ENCODE assay signal across 8 mouse cellular contexts in the genomic region with DNA sequence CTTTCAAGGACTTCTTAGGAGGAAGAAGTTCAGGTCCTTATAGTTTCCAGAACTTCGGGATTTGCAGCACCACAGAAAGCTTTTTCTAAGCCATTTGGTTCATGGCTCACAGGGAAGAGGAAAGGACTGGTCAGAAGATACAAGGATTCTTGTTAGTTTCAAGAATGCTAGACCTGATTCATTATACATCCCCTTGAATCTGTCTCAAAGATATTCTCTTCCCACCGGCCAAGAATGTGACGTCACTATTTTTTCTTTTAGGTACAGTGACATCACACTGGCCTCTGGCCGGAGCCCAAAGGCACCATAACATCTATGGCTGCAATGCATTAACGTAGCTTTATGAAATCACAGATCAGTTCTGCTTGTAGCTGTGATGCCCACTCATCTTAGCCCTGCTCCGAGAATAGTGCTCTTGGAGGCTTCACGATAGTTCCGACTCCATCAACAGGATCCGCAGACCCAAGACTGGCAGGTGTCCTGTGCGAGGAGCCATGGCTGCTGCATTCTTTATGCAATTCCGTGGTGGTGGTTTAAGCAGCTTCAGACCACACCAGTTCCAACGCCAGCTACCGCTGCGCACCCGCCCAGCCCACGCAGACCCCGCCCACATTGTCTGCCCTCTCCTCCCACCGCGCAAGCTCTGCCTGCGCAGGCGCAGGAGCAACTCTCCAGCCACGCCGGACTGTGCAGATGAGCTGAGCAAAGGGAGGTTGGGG. TPM values are rescaled to one million over a fixed set of nuclear protein-coding genes. Genes with fewer than 3 reads are reported as not detected.
A peak's percentile ranks its signal among the peaks of the same experiment; 100 is the strongest.
DNase-seq lines count a peak whose midpoint lies in the region; ATAC-seq and TF ChIP-seq lines count a peak whose summit lies in the region.

No protein-coding gene starts in this region.

- ATAC-seq in intestine, postnatal 0 days: peak; percentile 81
- peak; percentile 61 for ATAC-seq in liver, postnatal 0 days
- no peak for ATAC-seq in inflammation-experienced regulatory T-cells, adult 6 months

- TF ChIP-seq CTCF in intestine, postnatal 0 days (IDR thresholded peaks at IDR 0.05; ENCODE audit: low read depth): no peak
- no peak for TF ChIP-seq CTCF in liver, postnatal 0 days (IDR thresholded peaks at IDR 0.05; ENCODE audit: low read depth)
- no peak for TF ChIP-seq CTCF in olfactory bulb, adult 2 months (IDR thresholded peaks at IDR 0.05; ENCODE audit: insufficient read depth, low read depth, low read length)

- peak overlapping the region; percentile 36 for H3K4me3 ChIP-seq in intestine, postnatal 0 days (ENCODE audit: low read depth, low read length)
- peak overlapping the region; percentile 19; the same call in 1 of the 2 replicates for H3K4me3 ChIP-seq in liver, postnatal 0 days (ENCODE audit: low read depth, low read length)
- peak overlapping the region; percentile 9; the same call in 1 of the 2 replicates for H3K4me3 ChIP-seq in olfactory bulb, adult 2 months (ENCODE audit: insufficient read depth, low read depth, low read length)

- no peak for TF ChIP-seq EP300 in liver, postnatal 0 days (IDR thresholded peaks at IDR 0.05; ENCODE audit: low read depth)

- TF ChIP-seq POLR2A in olfactory bulb, adult 2 months (IDR thresholded peaks at IDR 0.05; ENCODE audit: insufficient read depth, low read depth, low read length): no peak

- WGBS in intestine, postnatal 0 days: 3% methylated on average over 23 of the region's 23 CpGs
- 2% methylated on average over 23 of the region's 23 CpGs for WGBS in liver, postnatal 0 days (ENCODE audit: insufficient replicate concordance)
- 2% methylated on average over 23 of the region's 23 CpGs for WGBS in olfactory bulb, adult 2 months

- intact Hi-C loops in left cerebral cortex, postnatal 4 days (cut with DNase I): no loop called here

- no peak overlapping the region for H3K9ac ChIP-seq in intestine, postnatal 0 days (ENCODE audit: low read depth, low read length)
- H3K9ac ChIP-seq in liver, postnatal 0 days (replicated peaks): no peak overlapping the region

- H3K27me3 ChIP-seq in intestine, postnatal 0 days (replicated peaks; ENCODE audit: control insufficient read depth, insufficient read depth, low read length): peaks cover 48% of the 10 kb centered on the region
- peaks cover 51% of the 10 kb centered on the region for H3K27me3 ChIP-seq in liver, postnatal 0 days (ENCODE audit: insufficient read depth, low read length)

- no peaks in the 10 kb centered on the region for H3K36me3 ChIP-seq in intestine, postnatal 0 days (ENCODE audit: control insufficient read depth, insufficient read depth)
- H3K36me3 ChIP-seq in liver, postnatal 0 days (replicated peaks; ENCODE audit: insufficient read depth, low read length): no peaks in the 10 kb centered on the region

- DNase-seq in left cerebral cortex, postnatal 4 days: peak; percentile 82
- no peak for DNase-seq in left cerebral cortex, adult 11 months (ENCODE audit: low spot score)
- peak; percentile 84 for DNase-seq in embryo, embryonic 9.5 days (ENCODE audit: extremely low spot score)
- peak; percentile 79 to 82 for DNase-seq in heart, adult 18-20 months
- peak; percentile 56 for DNase-seq in liver, postnatal 0 days

- H3K27ac ChIP-seq in intestine, postnatal 0 days (ENCODE audit: low read depth, low read length): no peak overlapping the region
- no peak overlapping the region for H3K27ac ChIP-seq in liver, postnatal 0 days (ENCODE audit: low read depth)
- no peak overlapping the region for H3K27ac ChIP-seq in olfactory bulb, adult 2 months (ENCODE audit: insufficient read depth, low read depth, low read length)

- no peaks in the 10 kb centered on the region for H3K9me3 ChIP-seq in intestine, postnatal 0 days (ENCODE audit: control insufficient read depth)
- H3K9me3 ChIP-seq in liver, postnatal 0 days (ENCODE audit: low read length): no peaks in the 10 kb centered on the region

- H3K4me2 ChIP-seq in intestine, postnatal 0 days (replicated peaks; ENCODE audit: low read depth): peak overlapping the region; percentile 65
- peak overlapping the region; percentile 62 for H3K4me2 ChIP-seq in liver, postnatal 0 days (ENCODE audit: low read depth, low read length)

- H3K4me1 ChIP-seq in intestine, postnatal 0 days (replicated peaks; ENCODE audit: control insufficient read depth, insufficient read depth, low read length): 0 out of 2 replicates have a peak, but pooled peaks cover 5% of the 10 kb centered on the region
- peaks cover 4% of the 10 kb centered on the region for H3K4me1 ChIP-seq in liver, postnatal 0 days (ENCODE audit: insufficient read depth)
- H3K4me1 ChIP-seq in olfactory bulb, adult 2 months (ENCODE audit: control insufficient read depth, insufficient read depth, low read length): peaks cover 5% of the 10 kb centered on the region; the same call in 1 of the 2 replicates

RNA-seq across cellular contexts. Expression of a gene that starts 14.6 kb away (rescaled TPM):
- 1 to 10 TPM; 4.4 to 6.0 TPM for total RNA-seq in left cerebral cortex, postnatal 4 days (2021)
- 1 to 10 TPM; 3.2 to 4.9 TPM for total RNA-seq in heart, adult 18-20 months (2021)
- 20.1 and 25.0 TPM in 2 replicates for polyA plus RNA-seq in intestine, postnatal 0 days (2015; fragmentation: Nextera tagmentation; extraction: Ambion mirVana)
- polyA plus RNA-seq in liver, postnatal 0 days (2015; fragmentation: Nextera tagmentation; extraction: Ambion mirVana): 0.12 and 0.27 TPM in 2 replicates
- not detected in 2 replicates for polyA plus RNA-seq in olfactory bulb, adult 2 months (2012; ENCODE audit: insufficient read depth, insufficient read length, low replicate concordance, missing spikeins)
- polyA plus RNA-seq in inflammation-experienced regulatory T-cells, adult 6 months (2017; shearing (Covaris generic)): not detected

Comparison
In these comparisons a context has a peak if more than half of its experiments do, and no peak if none do; other contexts are left out.
1. RNA of a gene that starts 14.6 kb away (polyA plus RNA-seq): 20.1 to 25.0 TPM in intestine, postnatal 0 days; 0.12 to 0.27 TPM in liver, postnatal 0 days, not detected in olfactory bulb, adult 2 months and not detected in inflammation-experienced regulatory T-cells, adult 6 months; every median in the first group is over 10 times any median in the second.
2. Peak in every context shown above with its lines, with median percentiles within 50 percentile points of each other: H3K4me3 ChIP-seq.